Mouse (Mus musculus) macrophage (primary cell): ENCODE data around the gene Cbx2. TPM values are rescaled to one million over a fixed set of nuclear protein-coding genes. Genes with fewer than 3 reads are reported as not detected.

Experiments
- H3K27ac ChIP-seq: fragments of 350-480 bp; formaldehyde crosslinking; 2 replicates; pipeline ENCODE4 v1.9.0; 2021
- H3K36me3 ChIP-seq: fragments of 350-480 bp; formaldehyde crosslinking; 2 replicates; pipeline ENCODE4 v1.9.0; 2021; ENCODE audit errors: inconsistent target
- H3K4me3 ChIP-seq: fragments of 350-480 bp; formaldehyde crosslinking; 2 replicates; pipeline ENCODE4 v1.9.0; 2021; ENCODE audit errors: inconsistent target
- H3K79me2 ChIP-seq: fragments of 350-480 bp; formaldehyde crosslinking; 2 replicates; pipeline ENCODE4 v1.9.0; 2021; ENCODE audit errors: inconsistent target
- WGBS: methylation state at CpG from one replicate; pipeline ENCODE4 v1.1.7; 2026; ENCODE audit warnings: inconsistent platforms; ENCODE audit not compliant: missing documents; 5-methylcytosine and 5-hydroxymethylcytosine counted together
- polyA plus RNA-seq: library from polyadenylated mRNA; stranded (reverse); fragments of 250-400 nt; gene quantifications from 3 replicates; pipeline ENCODE4 v1.2.4, GENCODE M21; 2018; ENCODE audit warnings: inconsistent platforms

The Cbx2 gene
- polyA plus RNA-seq, 1 experiment from 2014 or later: 1.3 TPM

- WGBS: 73% methylated on average over 2 of the region's 2 CpGs
- no peak overlapping the region for H3K4me3 ChIP-seq
- no peak overlapping the region for H3K27ac ChIP-seq
- no peaks in the 10 kb centered on the region for H3K79me2 ChIP-seq
- no peaks in the 10 kb centered on the region for H3K36me3 ChIP-seq
Measured at GRCm38 (mm10) chr11:119000877-119001276, 21.9 kb upstream of the Cbx2 start.

- WGBS: 61% methylated on average over 4 of the region's 4 CpGs
- H3K27ac ChIP-seq: no peak overlapping the region
- H3K36me3 ChIP-seq: no peaks in the 10 kb centered on the region
- no peaks in the 10 kb centered on the region for H3K79me2 ChIP-seq
- H3K4me3 ChIP-seq: no peak overlapping the region
Measured at GRCm38 (mm10) chr11:119001493-119002128, 21.2 kb upstream of the Cbx2 start.

- Histone ChIP-seq H3K36me3 (no peaks in the 10 kb centered on the region), H3K79me2 (no peaks in the 10 kb centered on the region), H3K27ac (no peak overlapping the region), H3K4me3 (no peak overlapping the region)
- 8% methylated on average over 10 of the region's 10 CpGs for WGBS
Measured at GRCm38 (mm10) chr11:119005547-119006275, 17.1 kb upstream of the Cbx2 start.

- no peaks in the 10 kb centered on the region for H3K79me2 ChIP-seq
- no peaks in the 10 kb centered on the region for H3K36me3 ChIP-seq
- 39% methylated on average over 3 of the region's 3 CpGs for WGBS
- H3K27ac ChIP-seq: no peak overlapping the region
- H3K4me3 ChIP-seq: no peak overlapping the region
Measured at GRCm38 (mm10) chr11:119006462-119006861, 16.3 kb upstream of the Cbx2 start.

GRCm38 (mm10) chr11:119007461-119008456 lies 15.0 kb upstream of the Cbx2 start:
- H3K4me3 ChIP-seq: no peak overlapping the region
- no peaks in the 10 kb centered on the region for H3K79me2 ChIP-seq
- no peak overlapping the region for H3K27ac ChIP-seq
- H3K36me3 ChIP-seq: no peaks in the 10 kb centered on the region
- 72% methylated on average over 21 of the region's 21 CpGs for WGBS

GRCm38 (mm10) chr11:119014455-119014854 lies 8.3 kb upstream of the Cbx2 start:
- Histone ChIP-seq H3K36me3 (no peaks in the 10 kb centered on the region), H3K79me2 (no peaks in the 10 kb centered on the region), H3K4me3 (no peak overlapping the region), H3K27ac (no peak overlapping the region)
- WGBS: 89% methylated on average over 7 of the region's 7 CpGs

- no peak overlapping the region for H3K4me3 ChIP-seq
- WGBS: 97% methylated on average over 7 of the region's 7 CpGs
- H3K36me3 ChIP-seq: no peaks in the 10 kb centered on the region
- H3K79me2 ChIP-seq: no peaks in the 10 kb centered on the region
- no peak overlapping the region for H3K27ac ChIP-seq
Measured at GRCm38 (mm10) chr11:119017506-119017905, 5.3 kb upstream of the Cbx2 start.

GRCm38 (mm10) chr11:119021180-119021579 lies 1.6 kb upstream of the Cbx2 start:
- Histone ChIP-seq H3K79me2 (no peaks in the 10 kb centered on the region), H3K27ac (no peak overlapping the region), H3K36me3 (no peaks in the 10 kb centered on the region), H3K4me3 (no peak overlapping the region)
- WGBS: 93% methylated on average over 7 of the region's 7 CpGs

- WGBS: 9% methylated on average over 37 of the region's 42 CpGs
- Histone ChIP-seq H3K79me2 (no peaks in the 10 kb centered on the region), H3K27ac (no peak overlapping the region), H3K36me3 (no peaks in the 10 kb centered on the region), H3K4me3 (no peak overlapping the region)
Measured at GRCm38 (mm10) chr11:119022068-119022894, 481 bp upstream of the Cbx2 start.

GRCm38 (mm10) chr11:119023616-119023980 lies 836 bp downstream of the Cbx2 start:
- no peaks in the 10 kb centered on the region for H3K79me2 ChIP-seq
- no peak overlapping the region for H3K27ac ChIP-seq
- H3K36me3 ChIP-seq: no peaks in the 10 kb centered on the region
- H3K4me3 ChIP-seq: peak overlapping the region; percentile 15; the same call in 1 of the 2 replicates
- WGBS: 5% methylated on average over 9 of the region's 15 CpGs

- Histone ChIP-seq H3K79me2 (no peaks in the 10 kb centered on the region), H3K4me3 (no peak overlapping the region; the same call in 1 of the 2 replicates), H3K36me3 (no peaks in the 10 kb centered on the region), H3K27ac (no peak overlapping the region)
- WGBS: 4% methylated on average over 7 of the region's 7 CpGs
Measured at GRCm38 (mm10) chr11:119024260-119024659, 1.5 kb downstream of the Cbx2 start.

- H3K4me3 ChIP-seq: no peak overlapping the region
Measured at GRCm38 (mm10) chr11:119026203-119026602, 3.4 kb downstream of the Cbx2 start.

GRCm38 (mm10) chr11:119033874-119034558 lies 11.3 kb downstream of the Cbx2 start:
- Histone ChIP-seq H3K4me3 (no peak overlapping the region), H3K79me2 (no peaks in the 10 kb centered on the region), H3K36me3 (peaks cover 6% of the 10 kb centered on the region; the same call in 1 of the 2 replicates), H3K27ac (no peak overlapping the region)
- WGBS: 3% methylated on average over 26 of the region's 26 CpGs

More at GRCm38 (mm10) chr11:119026203-119026602, 3.4 kb downstream of the Cbx2 start:
- no peak overlapping the region for H3K27ac ChIP-seq
- WGBS: 95% methylated on average over 12 of the region's 12 CpGs
- H3K79me2 ChIP-seq: no peaks in the 10 kb centered on the region
- no peaks in the 10 kb centered on the region for H3K36me3 ChIP-seq
